Mouse (Mus musculus) embryonic facial prominence, embryonic 14.5 days (tissue): ENCODE data around the gene Gjb1. TPM values are rescaled to one million over a fixed set of nuclear protein-coding genes. Genes with fewer than 3 reads are reported as not detected.

ENCODE experiments used
- ATAC-seq: fragments of 200-750 bp; cut with Nextera tagmentation; 2 replicates; pipeline ENCODE4 v1.8.0; 2017; ENCODE audit warnings: low read depth, moderate number of reproducible peaks, moderate TSS enrichment
- DNase-seq: peaks from one replicate; pipeline ENCODE4 v3.0.0-alpha.2; 2015; ENCODE audit warnings: low spot score
- H3K27ac ChIP-seq: fragments of 300-500 bp; sonication (generic); replicated peaks from 2 replicates; pipeline ENCODE4 v1.5.1; 2014; ENCODE audit warnings: low read depth, mild to moderate bottlenecking, low read length, moderate library complexity
- H3K27me3 ChIP-seq: fragments of 300-500 bp; sonication (generic); replicated peaks from 2 replicates; pipeline ENCODE4 v1.6.1; 2014; ENCODE audit warnings: low read length; ENCODE audit not compliant: control insufficient read depth, insufficient read depth
- H3K36me3 ChIP-seq: fragments of 300-500 bp; sonication (generic); 2 replicates; pipeline ENCODE4 v1.6.1; 2014; ENCODE audit warnings: low read length, mixed read lengths; ENCODE audit not compliant: control insufficient read depth, insufficient read depth
- H3K4me1 ChIP-seq: fragments of 300-500 bp; sonication (generic); 2 replicates; pipeline ENCODE4 v1.6.1; 2014; ENCODE audit warnings: antibody characterized with exemption, low read length; ENCODE audit not compliant: control insufficient read depth, insufficient read depth
- H3K4me2 ChIP-seq: fragments of 300-500 bp; sonication (generic); 2 replicates; pipeline ENCODE4 v1.6.1; 2014; ENCODE audit warnings: low read depth, mild to moderate bottlenecking, low read length, moderate library complexity, mixed read lengths
- H3K4me3 ChIP-seq: fragments of 300-500 bp; sonication (generic); 2 replicates; pipeline ENCODE4 v1.5.1; 2014; ENCODE audit warnings: low read depth, mild to moderate bottlenecking, low read length
- H3K9ac ChIP-seq: fragments of 300-500 bp; sonication (generic); 2 replicates; pipeline ENCODE4 v1.6.1; 2014; ENCODE audit warnings: low read depth, mild to moderate bottlenecking, low read length, moderate library complexity, mixed read lengths
- H3K9me3 ChIP-seq: fragments of 300-500 bp; sonication (generic); 2 replicates; pipeline ENCODE4 v1.6.1; 2016; ENCODE audit warnings: low read length; ENCODE audit not compliant: control insufficient read depth
- WGBS: fragments of 180-500 bp; shearing (Covaris S2); extraction: QIAGEN DNeasy Blood & Tissue Kit; methylation state at CpG from one replicate; pipeline ENCODE4 v1.1.7; 2014; 5-methylcytosine and 5-hydroxymethylcytosine counted together
- polyA plus RNA-seq: library from polyadenylated mRNA; unstranded; fragments of >200 nt; fragmentation: Nextera tagmentation; extraction: Ambion mirVana; gene quantifications from 2 replicates; pipeline ENCODE4 v1.2.1, GENCODE M21; 2014

The Gjb1 gene
- polyA plus RNA-seq, 1 experiment from 2014 or later, result 0.51 TPM

GRCm38 (mm10) chrX:101384439-101385137 is 8.4 kb downstream of the Gjb1 start:
- no peak overlapping the region; the same call in 1 of the 2 replicates for H3K9ac ChIP-seq
- DNase-seq, result peak; percentile 1
- peak overlapping the region; percentile 28 for H3K4me3 ChIP-seq

GRCm38 (mm10) chrX:101386222-101386621 is 10.0 kb downstream of the Gjb1 start:
- WGBS, result 29% methylated on average over 4 of the region's 4 CpGs
- Histone ChIP-seq H3K4me1 (no peaks in the 10 kb centered on the region), H3K9me3 (no peaks in the 10 kb centered on the region), H3K4me2 (no peak overlapping the region), H3K36me3 (no peaks in the 10 kb centered on the region), H3K27ac (no peak overlapping the region), H3K27me3 (peaks cover 54% of the 10 kb centered on the region), H3K4me3 (no peak overlapping the region), H3K9ac (no peak overlapping the region)
- DNase-seq (no peak), ATAC-seq (no peak)

More at GRCm38 (mm10) chrX:101384439-101385137, 8.4 kb downstream of the Gjb1 start:
- H3K36me3 ChIP-seq, result no peaks in the 10 kb centered on the region
- ATAC-seq, result 0 out of 2 replicates have a peak, but pooled peaks have one; percentile 30
- no peaks in the 10 kb centered on the region for H3K4me1 ChIP-seq
- WGBS, result 23% methylated on average over 22 of the region's 32 CpGs
- peak overlapping the region; percentile 48 for H3K4me2 ChIP-seq
- H3K9me3 ChIP-seq, result no peaks in the 10 kb centered on the region
- peaks cover 60% of the 10 kb centered on the region for H3K27me3 ChIP-seq
- no peak overlapping the region for H3K27ac ChIP-seq

GRCm38 (mm10) chrX:101388866-101389537 is 12.8 kb downstream of the Gjb1 start:
- DNase-seq (no peak), ATAC-seq (no peak)
- Histone ChIP-seq H3K9me3 (no peaks in the 10 kb centered on the region), H3K4me3 (no peak overlapping the region), H3K36me3 (no peaks in the 10 kb centered on the region), H3K9ac (no peak overlapping the region), H3K4me2 (no peak overlapping the region), H3K27ac (no peak overlapping the region), H3K4me1 (no peaks in the 10 kb centered on the region), H3K27me3 (peaks cover 28% of the 10 kb centered on the region)
- 77% methylated on average over 5 of the region's 5 CpGs for WGBS

GRCm38 (mm10) chrX:101394341-101394740 is 18.2 kb downstream of the Gjb1 start:
- no peak overlapping the region for H3K4me2 ChIP-seq
- no peak for ATAC-seq
- 64% methylated on average over 2 of the region's 2 CpGs for WGBS

GRCm38 (mm10) chrX:101396459-101396858 is 20.3 kb downstream of the Gjb1 start:
- WGBS, result 29% methylated on average over 11 of the region's 11 CpGs
- H3K4me3 ChIP-seq, result no peak overlapping the region
- no peak for DNase-seq

More at GRCm38 (mm10) chrX:101394341-101394740, 18.2 kb downstream of the Gjb1 start:
- Histone ChIP-seq H3K36me3 (no peaks in the 10 kb centered on the region), H3K4me1 (no peaks in the 10 kb centered on the region), H3K27ac (no peak overlapping the region), H3K9me3 (no peaks in the 10 kb centered on the region), H3K4me3 (no peak overlapping the region), H3K9ac (no peak overlapping the region), H3K27me3 (peaks cover 22% of the 10 kb centered on the region)
- no peak for DNase-seq

GRCm38 (mm10) chrX:101418946-101419724 is 43.0 kb downstream of the Gjb1 start:
- peak; percentile 30 for DNase-seq
- peaks cover 6% of the 10 kb centered on the region; the same call in 1 of the 2 replicates for H3K4me1 ChIP-seq
- 0 out of 2 replicates have a peak, but pooled peaks cover 15% of the 10 kb centered on the region for H3K36me3 ChIP-seq
- peak overlapping the region; percentile 57 for H3K4me3 ChIP-seq
- H3K27ac ChIP-seq, result peak overlapping the region; percentile 61
- no peaks in the 10 kb centered on the region for H3K9me3 ChIP-seq
- no peaks in the 10 kb centered on the region for H3K27me3 ChIP-seq
- ATAC-seq, result peak; percentile 3; the same call in 1 of the 2 replicates
- H3K4me2 ChIP-seq, result peak overlapping the region; percentile 55
- H3K9ac ChIP-seq, result peak overlapping the region; percentile 75
- WGBS, result 29% methylated on average over 33 of the region's 36 CpGs

More at GRCm38 (mm10) chrX:101396459-101396858, 20.3 kb downstream of the Gjb1 start:
- Histone ChIP-seq H3K36me3 (no peaks in the 10 kb centered on the region), H3K4me2 (no peak overlapping the region), H3K27ac (no peak overlapping the region), H3K9ac (no peak overlapping the region), H3K4me1 (no peaks in the 10 kb centered on the region), H3K9me3 (no peaks in the 10 kb centered on the region), H3K27me3 (peaks cover 22% of the 10 kb centered on the region)
- ATAC-seq, result no peak

GRCm38 (mm10) chrX:101419725-101420699 is 43.8 kb downstream of the Gjb1 start:
- 32% methylated on average over 27 of the region's 54 CpGs for WGBS
- no peaks in the 10 kb centered on the region for H3K27me3 ChIP-seq
- peaks cover 6% of the 10 kb centered on the region; the same call in 1 of the 2 replicates for H3K4me1 ChIP-seq
- peak overlapping the region; percentile 72 for H3K27ac ChIP-seq
- H3K9me3 ChIP-seq, result no peaks in the 10 kb centered on the region
- peak overlapping the region; percentile 75 for H3K9ac ChIP-seq
- DNase-seq (peak; percentile 95), ATAC-seq (peak; percentile 98)
- peak overlapping the region; percentile 57 for H3K4me3 ChIP-seq
- peak overlapping the region; percentile 59 for H3K4me2 ChIP-seq
- 0 out of 2 replicates have a peak, but pooled peaks cover 9% of the 10 kb centered on the region for H3K36me3 ChIP-seq
